Mouse (Mus musculus) B cell, adult 2 months (primary cell): Measurements from ENCODE around the gene Grid2.
"Not testable (repeated sequence)": the region's sequence is repeated elsewhere in the genome, so short reads cannot be mapped to it uniquely, and the experiment has no call there.

Experiments
- DNase-seq, 2 experiments: peaks; one replicate each; pipeline ENCODE4 v3.0.0; 2022

The Grid2 gene

DNA sequence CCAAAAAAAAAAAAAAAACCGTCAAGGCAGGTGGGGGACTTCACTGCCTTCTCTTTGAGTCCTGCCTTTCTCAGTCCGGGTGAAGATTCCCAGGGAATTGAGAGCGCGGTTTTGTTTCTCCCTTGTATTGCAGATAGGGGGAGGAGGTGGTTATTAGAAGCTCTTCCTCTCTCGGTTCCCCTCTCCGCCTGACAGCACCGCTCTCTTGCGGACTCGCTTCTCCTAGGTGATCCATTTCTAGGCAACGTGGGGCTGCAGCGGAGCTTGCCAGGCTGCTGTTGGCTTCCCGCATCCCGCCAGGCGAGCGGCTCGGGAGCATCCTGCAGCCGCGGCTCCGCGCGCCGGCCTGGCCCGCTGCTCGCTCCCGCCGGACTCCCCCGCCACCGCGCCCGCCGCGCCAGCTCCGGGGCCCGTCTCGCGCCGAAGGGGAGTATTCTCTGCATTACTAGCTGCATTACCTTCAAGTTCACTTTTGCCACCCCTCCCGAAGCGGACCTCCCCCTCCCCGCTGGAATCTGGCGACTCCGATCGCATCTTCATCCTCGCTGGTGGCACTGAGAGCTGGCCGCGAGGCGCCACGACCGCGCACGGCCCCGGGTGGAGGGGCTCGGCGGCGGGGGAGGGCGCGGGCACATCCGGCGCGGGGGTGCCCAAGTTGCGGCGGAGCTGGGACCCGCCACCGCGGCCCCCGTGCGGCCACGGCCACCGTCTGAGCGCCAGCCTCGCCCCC is at the start of gene Grid2:
Grid2 (plus strand) TSS at position 51 of the 730 bp plus-strand sequence.
- no peak for DNase-seq

DNA sequence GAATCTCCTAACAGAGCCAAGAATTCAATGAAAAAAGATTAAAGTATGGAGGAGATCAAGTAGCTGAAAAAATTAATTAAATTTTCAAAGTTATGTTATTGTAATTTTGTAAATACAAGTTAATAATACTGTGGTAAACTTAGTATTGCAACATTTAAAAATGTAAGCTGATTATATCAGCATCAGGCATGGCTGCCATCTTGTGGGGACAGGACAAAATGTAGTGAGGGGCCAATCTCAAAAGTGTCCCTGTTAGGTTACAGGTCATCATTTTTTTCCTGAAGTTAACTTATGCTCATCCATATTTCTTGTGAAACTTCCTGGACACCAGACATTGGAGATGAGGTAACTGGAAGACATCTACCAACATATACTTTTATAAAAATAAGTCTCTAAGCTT is 4.9 kb upstream of the Grid2 start:
- DNase-seq: no peak

DNA sequence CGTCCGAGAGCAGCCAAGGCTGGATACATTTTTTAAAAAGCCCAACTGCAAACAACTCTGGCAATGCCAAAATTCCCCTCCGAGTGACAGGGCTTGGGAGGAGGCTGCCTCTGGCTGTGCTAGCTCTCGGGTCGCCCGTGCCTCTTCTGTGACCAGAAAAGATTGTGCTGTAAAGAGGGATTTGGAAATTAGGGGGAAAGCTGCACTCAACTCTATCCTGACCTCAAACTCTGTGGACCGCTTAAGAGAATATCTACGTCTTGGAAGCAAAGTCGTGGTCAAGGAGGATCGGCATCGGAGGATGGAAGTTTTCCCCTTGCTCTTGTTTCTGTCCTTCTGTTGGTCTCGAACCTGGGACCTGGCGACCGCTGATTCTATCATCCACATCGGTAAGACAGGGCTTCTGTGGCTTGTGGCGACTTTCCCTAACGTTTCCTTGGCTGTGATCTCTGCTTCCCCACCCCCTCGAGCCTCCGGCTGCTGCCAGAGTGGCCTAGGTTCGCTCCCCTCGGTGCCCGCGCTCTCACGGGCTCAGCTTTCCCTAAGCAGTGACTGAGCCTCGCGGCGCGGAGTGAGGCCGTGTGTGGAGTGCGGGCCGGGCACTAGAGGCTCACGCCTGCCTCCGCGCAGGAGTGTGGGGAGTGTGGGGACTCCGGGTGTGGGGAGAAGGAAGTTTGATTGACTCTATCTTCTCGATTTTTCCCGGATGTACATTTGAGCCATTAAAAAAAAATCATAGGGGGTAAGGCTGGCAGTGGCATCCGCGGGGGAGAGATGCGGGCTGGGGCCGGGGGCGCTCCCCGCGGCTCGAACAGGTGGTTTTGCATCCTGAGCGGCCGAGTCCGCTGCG is 1.1 kb downstream of the Grid2 start:
- no peak for DNase-seq

DNA sequence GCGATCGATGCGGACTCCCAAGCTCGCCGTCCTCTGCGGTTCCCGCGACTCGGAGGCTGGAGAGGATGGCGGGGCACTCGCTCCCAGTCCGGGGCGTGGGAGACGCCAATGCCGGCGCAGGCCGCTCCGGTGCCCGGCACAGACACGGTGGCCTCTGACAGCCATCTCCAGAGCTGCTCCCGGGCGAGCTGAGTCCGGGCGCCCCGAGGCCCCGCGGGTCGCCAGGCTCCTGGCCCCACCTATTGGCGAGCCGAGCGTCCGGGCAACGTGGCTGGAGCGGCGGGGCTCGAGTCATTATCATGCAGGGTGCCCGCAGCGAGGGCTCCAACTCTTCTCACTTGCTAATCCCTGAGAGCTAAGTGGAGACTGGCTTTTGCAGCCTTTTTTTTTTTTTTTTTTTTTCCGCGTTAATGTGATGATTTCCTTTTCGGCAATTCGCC is 1.8 kb downstream of the Grid2 start:
- no peak for DNase-seq

DNA sequence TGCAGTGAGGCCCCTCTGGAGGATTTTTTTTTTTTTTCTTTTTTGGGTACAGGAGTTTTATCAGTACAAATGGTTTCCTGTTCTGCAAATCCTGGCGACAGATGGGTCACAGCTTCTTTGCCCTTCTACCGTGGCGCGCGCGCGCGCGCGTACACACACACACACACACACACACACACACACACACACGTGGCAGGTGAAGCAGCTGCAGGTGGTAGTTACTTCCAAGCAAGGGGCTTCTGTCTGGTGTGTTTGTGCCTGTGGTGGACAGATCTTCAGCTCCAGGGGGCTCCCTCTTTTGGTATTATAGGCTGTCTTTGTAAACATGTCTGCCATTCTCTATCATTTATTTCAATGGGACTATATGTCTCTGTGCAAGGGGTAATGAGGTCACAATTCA is 2.2 kb downstream of the Grid2 start:
- DNase-seq: no peak

DNA sequence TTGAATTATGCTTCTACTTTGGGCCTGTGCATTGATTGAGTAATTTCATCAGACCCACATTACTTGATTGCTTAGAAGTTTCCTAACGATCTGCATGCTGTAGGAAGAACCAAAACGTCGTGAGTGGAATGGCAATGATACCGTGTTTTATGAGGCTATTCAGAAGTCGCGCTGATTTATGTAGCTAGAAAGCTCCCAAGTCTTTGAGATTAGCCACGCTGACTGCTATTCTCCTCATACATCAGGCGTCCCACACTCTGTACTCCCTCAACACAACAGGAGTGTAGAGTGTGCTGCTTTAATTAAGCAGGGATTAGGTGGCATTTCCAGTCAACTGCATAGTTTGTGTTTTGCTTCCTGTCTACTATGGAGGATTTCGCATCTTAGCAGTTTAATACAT is 4.1 kb downstream of the Grid2 start:
- DNase-seq: no peak

DNA sequence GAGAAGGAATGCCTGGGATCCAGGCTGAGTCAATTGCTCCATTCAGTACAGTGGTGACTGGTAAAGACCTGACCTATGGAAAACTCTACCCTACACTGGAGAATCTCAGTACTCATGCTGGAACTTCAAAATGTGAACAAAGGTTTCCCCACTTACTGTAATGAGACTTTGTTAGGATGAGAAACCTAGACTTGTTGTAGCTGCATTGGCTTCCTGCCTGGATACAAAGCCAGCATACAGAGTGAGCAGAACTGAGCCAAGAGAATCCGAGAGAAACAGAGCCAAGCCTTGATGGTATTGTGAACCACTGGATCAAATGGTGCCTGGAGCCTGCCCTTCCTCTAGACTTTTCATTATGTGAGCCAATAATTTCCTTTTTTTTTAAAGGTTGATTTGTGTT is 28.7 kb downstream of the Grid2 start:
- no peak for DNase-seq

DNA sequence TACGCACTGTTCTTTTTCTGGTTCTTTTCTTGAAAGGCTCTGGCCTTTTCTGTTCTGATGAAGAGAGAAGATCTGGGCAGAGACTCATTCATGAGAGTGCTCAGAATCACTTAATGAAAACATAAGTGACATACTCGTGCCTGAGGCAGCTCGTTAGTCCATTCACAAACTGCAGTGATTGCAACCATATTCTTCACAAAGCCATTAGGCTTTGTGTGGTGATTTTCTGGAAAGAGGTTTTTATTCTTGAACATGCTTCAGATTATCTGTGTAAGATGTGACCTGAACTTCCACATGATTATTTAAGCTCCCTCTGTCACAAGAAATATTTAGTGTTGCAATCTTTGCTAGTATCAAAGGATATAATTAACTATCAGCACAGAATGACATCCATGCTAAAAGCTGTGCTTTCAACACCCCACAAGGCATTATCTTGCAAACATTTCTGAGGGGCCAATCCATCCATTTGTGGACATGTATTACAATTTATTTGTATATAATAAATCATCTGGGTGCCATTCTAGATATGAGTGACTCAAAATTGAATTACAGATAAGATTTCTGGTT is 86.8 kb downstream of the Grid2 start:
- DNase-seq: no peak

DNA sequence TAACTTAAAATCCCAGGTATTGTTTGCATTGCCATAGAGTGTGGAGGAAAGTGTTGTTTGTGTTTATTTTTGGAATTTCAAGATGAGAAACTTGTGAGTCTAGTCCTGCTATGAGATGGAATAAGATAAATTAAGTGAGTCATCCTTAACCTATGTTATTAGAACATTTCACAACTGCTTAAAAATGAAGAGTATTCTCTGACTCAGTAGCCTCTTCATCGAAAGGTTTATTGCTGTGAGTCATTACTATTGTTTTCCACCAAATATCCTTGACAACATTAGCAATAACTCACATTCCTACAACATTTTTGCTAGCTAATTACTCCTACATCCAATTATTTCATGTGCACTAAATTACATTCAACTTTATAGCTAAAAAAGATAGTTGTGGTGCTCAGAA is 91.3 kb downstream of the Grid2 start:
- no peak for DNase-seq

DNA sequence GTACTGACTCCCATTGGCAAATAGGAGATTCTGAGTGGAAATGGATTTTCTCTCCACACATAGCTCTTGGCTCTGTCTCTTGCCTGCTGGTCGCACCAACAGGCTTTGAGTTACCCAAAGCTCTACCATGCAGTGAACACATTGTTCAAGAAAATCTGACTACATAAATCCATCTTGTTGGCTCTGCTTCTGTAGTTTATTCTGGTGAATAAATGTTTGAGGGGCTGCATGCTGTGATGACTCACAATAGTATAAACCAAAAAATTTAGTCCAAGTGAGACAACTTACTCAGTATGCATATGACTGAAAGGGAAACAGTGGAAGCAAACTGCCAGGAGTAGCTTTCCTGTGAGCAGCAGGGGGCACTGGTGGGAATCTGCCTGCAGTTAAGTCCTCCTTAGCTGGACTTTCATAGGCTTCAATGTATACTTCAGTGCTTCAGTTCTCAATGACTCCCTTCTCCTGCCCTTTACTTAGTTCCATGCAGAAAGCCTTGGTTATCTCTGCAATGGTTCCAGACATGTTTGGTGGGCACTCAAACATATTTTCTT is 125.5 kb downstream of the Grid2 start:
- no peak for DNase-seq

DNA sequence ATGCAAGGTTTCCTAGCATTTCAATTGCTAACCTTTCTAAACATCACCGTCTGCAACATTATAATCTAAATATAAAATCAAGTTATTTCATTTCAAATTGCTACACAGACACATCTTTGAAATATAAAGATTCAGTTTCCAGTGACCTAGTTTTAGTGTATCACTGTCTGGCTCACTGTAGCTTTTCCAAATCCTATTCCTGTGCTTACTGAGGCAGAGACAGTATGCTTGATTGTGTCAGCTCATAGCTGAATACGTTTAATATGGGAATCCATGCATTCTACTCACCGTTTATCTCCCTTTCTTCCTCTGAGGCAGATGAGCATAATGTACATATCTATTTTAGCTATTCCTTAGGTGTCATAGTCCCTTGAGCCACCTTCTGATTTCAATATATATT is 146.0 kb downstream of the Grid2 start:
- no peak for DNase-seq

DNA sequence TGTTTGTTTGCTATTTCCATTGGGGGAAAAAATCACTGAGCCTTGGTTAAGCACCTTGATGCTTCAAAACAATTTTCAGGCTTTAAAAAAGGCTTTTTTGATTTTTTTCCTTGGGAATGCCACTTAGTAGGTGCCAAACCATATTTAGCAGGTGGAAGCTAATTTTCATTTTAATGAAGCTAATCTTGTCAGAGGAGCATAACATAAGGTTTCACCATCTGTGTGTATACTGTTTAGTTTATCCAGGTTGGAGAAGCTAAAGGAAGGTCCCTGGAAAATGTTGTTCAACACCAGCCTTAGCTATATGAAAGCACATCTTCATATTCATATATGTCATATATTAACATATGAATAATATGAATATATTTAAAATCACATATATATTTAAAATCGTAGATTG is 161.9 kb downstream of the Grid2 start:
- DNase-seq: no peak

DNA sequence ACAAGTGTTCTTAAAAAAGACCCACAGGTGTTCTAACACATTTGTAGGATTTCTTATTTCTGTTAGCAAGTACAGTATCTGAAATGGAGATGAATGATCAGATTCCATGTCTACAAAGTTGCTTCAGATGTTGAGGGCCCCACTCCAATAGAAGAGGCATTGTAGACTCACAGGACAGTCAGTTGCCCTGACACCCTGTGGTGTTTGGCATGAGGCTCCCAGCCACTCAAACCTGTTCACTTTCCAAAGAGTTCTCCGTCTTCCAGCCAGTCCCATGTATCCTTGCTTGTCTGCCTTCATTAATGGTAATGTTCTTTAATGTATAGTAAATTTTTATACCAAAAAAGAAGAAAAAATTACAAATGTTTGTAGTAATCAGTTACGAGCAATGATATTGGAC is 177.1 kb downstream of the Grid2 start:
- no peak for DNase-seq

DNA sequence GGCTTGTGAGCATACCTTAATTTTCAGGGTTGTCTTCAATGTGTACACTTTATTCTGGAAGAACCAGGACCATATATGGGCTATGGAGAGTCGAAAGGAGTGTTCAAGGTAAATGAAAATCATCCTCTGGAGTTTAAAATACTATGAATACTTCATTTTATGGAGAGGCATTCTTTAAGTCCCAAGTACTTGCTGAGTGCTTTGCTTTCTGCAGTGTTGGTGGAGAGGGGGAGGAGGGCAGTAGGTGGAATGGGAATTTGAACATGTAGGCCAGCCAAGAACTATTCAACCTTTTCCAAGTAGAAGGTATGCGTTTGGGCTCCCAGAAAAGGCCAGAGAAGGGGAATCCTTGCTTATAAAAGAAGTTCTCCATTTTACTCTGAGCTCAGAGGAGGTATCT is 192.5 kb downstream of the Grid2 start:
- DNase-seq: no peak

DNA sequence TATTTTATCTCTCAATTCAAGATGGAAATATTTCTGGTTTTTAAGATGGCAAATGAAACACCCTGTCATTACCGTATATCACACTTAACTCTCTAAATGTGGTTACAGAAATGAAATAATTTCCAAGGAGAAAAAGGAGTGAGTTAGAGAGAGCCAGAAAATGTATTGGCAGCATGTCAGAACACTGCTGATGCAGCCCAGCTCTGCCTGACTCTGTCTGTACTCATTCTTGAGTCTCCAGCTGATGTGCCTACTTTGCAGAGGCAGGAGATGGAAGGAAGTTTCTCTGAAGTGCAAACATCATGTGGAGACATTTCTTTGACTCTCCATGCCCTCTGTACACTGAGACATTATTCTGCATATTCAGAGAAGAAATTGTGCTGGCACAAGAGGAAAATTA is 226.5 kb downstream of the Grid2 start:
- DNase-seq: no peak

DNA sequence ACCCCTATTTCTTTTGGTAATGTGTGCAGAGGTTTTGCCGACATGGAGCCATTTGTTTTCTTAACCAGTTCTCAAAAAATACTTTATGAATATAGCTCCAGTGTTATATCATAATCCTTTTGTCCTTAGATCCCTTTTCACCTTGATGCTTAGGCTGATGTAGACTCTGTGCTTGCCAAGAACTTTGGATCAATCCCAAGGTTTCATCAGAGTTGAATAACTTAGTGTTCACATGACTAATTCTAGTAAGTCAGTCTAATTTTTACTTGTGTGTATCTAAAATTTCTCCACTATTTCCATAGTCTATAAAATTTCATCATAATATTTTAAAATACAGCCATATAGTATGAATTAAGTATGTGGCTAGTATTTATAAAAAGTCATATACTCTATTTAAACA is 259.3 kb downstream of the Grid2 start:
- no peak for DNase-seq

DNA sequence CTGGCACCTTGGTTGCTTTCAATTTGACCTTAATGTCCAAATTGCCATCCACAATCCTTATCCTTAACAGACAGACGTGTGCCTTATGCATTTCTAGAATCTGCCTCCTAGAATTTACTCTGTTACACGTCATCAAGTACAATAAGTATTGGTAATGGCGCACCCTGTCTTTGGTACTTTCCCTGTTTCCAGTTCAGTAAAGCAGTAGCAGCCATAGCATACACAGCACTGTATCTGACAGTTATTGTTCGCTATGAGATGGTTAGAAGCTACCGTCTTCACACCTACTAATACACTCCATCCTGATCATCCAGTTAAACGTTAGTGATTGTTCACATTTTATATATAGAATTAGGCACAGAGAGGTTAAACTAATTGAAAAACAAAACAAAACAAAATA is 260.3 kb downstream of the Grid2 start:
- DNase-seq: no peak

DNA sequence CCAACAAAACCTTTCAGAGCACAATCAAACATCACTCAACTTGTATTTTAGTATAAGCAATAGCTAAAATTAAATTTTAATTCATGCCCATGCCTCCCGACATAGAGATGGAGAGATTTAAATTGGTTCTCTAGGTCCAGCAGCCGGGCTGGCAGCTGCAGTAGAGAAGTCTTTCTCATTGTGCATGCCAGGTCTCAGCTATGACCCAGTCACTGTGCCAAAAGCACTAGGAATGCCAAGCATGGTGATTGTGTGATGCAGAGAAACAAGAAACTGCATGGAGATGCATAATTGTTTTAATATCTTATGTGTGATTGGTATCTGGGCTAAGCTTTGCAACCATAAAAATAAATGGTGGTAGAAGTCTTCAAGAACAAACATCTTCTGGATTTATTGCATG is 276.1 kb downstream of the Grid2 start:
- DNase-seq: no peak

DNA sequence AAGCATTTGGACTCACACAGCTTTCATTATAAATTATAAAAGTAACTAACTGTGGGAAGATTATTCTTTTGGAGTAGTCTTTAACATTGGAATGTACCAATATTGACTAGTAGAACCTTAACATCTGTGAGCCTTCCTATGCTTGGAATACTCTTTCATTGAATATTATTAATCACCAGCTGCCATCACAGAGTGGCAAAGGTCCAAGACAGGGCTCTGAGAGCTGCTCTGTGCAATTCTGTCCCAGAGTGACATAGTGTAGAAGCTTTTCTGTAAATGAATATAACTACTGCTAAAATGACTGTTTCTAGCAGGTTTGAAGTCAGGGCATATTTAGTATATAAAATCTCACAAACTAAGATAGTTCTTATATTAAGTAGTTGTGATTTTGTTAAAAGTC is 277.2 kb downstream of the Grid2 start:
- no peak for DNase-seq

DNA sequence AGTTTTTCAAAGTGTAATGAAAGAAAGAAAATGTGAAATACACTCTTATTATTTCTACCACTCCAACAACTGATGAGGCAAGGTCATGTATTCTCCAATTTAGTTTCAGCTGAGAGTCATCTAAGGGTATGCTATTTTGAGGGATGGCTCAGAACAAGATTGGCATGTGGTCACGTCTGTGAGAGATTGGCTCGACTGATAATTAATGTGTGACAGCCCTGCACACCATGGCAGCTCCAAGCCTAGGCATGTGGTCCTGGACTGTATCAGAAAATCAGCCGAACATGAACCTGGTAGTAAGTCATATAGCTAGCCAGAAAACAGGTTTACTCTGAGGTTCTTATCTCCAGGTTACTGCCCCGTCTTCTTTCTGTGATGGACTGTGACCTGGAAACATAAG is 292.1 kb downstream of the Grid2 start:
- DNase-seq: no peak

DNA sequence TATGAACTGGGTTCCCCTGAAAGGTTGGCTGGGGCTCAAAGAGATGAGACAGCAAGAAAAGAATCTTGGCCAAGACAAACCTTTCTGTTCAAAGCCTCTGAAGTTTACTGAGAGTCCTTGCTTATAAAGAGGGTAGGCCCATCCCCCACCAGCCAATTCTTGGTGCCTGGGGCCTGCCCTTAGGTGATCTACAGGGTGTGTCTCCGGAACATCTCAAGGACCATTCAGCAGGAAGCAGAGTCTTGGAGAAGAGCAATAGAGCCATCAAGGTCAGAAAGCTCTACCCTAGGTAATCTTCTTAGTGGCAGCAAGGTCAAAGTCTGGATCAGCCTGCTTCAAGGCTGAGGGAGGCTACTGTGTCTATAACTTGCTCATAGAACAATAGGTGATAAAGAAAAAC is 313.1 kb downstream of the Grid2 start:
- DNase-seq: not testable (repeated sequence)

DNA sequence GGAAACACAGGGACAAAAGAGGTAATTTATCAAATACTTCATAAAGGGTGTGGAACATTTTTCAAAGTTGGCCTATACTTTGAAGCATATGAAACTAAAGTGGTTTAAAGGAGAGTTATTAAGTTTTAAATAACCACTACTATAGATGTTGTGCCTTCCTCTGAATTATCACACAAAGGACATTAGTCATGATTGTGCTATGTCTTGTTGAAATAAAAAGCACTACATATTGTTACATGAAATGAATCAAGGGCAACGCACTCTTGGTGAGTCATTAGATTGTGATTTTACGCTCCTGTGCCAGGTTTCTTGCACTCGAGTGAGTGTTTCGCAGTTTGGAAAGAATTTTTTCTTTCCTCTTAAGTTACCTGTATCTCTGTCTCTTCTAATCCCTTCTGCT is 335.0 kb downstream of the Grid2 start:
- DNase-seq: no peak

DNA sequence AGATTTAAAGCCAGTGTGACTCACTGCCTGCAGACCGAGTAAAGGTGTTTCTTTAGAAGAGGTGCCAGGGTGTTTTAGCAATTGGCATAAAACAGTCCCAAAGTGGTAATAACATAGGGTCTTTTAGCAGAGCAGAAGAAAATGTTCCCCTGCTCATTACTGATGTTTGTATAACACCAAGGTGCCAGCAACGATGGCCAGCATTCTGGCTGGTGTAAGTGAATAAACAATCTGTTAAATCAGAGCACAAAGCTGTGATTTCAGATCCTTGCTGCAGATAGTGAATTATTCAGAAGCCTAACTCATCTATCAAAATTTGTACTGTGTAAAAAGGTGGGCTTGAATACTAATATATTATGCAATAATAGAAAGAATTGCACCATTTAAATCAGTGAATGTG is 353.9 kb downstream of the Grid2 start:
- no peak for DNase-seq

DNA sequence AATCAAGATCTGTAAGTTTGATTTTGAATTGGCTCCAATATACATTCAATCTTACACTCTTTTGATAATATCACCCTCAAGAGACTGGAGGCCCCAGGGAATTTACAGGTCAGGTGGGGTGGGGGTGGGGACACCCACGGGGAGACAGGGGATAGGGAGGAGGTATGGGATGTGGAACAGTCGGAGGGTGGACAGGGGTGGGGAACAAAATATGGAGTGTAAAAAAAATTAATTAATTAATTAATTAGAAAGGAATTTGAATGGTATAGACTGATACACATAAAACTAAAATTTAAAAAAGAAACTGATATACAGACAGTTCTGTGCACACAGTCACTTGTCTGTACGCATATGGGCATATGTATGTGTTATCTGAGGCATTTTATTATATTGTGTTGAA is 380.3 kb downstream of the Grid2 start:
- no peak for DNase-seq
